Mouse (Mus musculus) ES-E14 (cell line): ENCODE measurements around the gene Lgr6.

Experiments
- HCFC1 ChIP-seq: IDR thresholded peaks from 2 replicates; pipeline ENCODE4 v1.6.1; 2012; ENCODE audit warnings: low read length, inconsistent platforms, borderline replicate concordance; ENCODE audit not compliant: insufficient read depth
- MAFK ChIP-seq: IDR thresholded peaks from 2 replicates; pipeline ENCODE4 v1.6.1; 2014; ENCODE audit warnings: mild to moderate bottlenecking, low read depth, low read length, inconsistent platforms; ENCODE audit not compliant: insufficient read depth
- ZC3H11A ChIP-seq: IDR thresholded peaks from 2 replicates; pipeline ENCODE4 v1.6.1; 2012; ENCODE audit warnings: low read depth, mild to moderate bottlenecking, inconsistent platforms, low read length, borderline replicate concordance

DNA sequence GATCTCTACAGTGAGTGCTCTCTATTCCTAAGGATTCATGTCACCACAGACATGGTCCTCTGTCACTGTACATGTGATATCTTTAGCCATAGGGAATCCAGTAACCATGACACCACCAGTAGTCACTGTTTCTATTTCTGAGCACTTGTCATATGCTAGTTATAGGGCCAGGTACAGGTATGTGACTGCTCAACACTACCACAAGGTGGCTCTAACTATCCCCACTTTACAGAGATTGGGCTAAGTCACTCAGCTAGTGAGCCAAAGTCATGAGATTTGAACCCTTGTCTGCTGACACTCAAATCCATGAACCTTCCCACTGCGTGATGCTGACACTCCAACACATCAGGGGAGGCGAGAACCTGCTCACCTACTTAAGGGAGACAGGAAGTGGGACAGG is 75.0 kb downstream of the Lgr6 start:
- no peak for TF ChIP-seq MAFK
- no peak for TF ChIP-seq HCFC1
- no peak for TF ChIP-seq ZC3H11A
